Mouse (Mus musculus) left cerebral cortex, postnatal 25 days (tissue): ENCODE data around the gene Clip1. TPM values are rescaled to one million over a fixed set of nuclear protein-coding genes. Genes with fewer than 3 reads are reported as not detected.
"Not testable (repeated sequence)": the region's sequence is repeated elsewhere in the genome, so short reads cannot be mapped to it uniquely, and the experiment has no call there.

Source experiments
- DNase-seq, 2 experiments: peaks; one replicate each; pipeline ENCODE4 v3.0.0; 2022; ENCODE audit warnings: low spot score in 2 of 2, mixed read lengths in 1 of 2
- intact Hi-C: fragments of 180-260 bp; cut with DNase I; formaldehyde crosslinking; loops from one replicate; pipeline ENCODE4 v1.15.1; 2025
- total RNA-seq, 2 experiments: library from RNA; stranded (reverse); gene quantifications; 2 replicates each; pipeline ENCODE4 v1.2.3; 2021

Gene Clip1
- 100 to 1,000 TPM; 126 to 133 TPM for total RNA-seq

DNA sequence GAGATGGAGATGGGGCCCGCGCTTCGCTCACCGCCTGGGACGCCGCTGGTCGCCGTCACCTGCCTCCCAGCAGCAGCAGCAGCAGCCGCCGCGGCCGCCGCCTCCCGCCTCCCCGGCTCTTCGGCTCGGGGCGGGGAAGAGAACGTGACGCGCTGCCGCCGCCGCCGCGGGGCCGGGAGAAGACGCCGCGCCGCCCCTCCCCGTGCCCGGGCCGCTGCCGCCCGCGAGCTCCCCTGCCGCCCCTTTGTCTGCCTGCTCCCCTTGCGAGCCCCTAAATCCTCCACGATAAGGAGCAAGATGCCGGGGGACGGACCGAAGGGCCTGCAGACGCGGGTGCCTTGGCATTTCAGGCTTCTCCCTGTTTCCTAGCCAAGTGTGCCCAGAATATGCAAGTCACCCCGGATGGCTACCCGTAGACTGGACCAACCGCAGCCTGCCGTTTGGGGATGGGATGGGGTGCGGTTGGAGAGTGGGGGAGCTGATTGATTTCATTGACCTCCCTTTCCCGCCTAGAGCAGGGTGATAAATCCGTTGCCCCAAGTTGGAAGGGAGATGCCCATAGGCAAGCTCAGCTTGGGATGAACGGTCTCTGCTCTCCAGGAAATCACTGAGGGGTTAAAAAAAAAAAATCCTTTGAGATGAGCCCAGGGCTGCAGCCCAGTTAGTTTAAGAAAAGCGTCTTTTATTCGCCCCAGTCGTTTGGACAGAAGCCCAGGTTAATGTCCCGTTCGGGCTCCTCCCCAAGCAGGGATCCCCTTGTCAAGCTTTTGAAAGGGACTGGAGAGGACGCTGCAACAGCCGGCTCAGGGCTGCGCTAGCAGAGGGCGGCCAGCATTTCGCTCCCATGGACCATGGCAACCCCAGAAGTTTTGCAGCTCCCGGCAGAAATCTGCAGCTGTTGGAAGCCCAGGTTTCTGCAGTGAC lies at the start of gene Clip1:
TSS of gene Clip1 (minus strand) at position 398 of the 924 bp plus-strand sequence.
- intact Hi-C loops = loop anchor here (5.0 kb wide), 1 partner anchor 57 kb away; no protein-coding TSS in a partner anchor
- DNase-seq = peak; percentile 75 to 84

DNA sequence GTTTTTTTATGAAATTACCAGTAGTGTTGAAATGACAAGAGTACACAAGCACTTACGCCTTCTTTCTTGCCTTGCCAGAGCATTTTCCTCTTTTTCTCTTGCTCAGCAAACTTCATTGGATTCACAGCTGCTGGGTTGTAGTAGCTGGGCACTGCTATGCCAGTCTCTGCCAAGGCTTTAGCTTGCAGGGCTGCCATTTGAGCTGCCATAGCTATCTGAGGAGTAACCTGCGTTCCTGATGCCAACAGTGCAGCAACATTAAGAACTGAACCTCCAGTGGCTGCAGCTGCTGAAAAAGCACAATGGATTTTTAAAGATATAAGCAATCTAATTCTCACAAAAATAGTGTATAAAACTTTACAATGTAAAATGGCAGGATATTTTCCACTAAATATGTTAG lies 46.6 kb upstream of the Clip1 start:
- intact Hi-C loops = loop anchor here (10.0 kb wide), 1 partner anchor 664 kb away; no protein-coding TSS in a partner anchor
- no peak for DNase-seq

- DNase-seq, intact Hi-C loops: not testable (repeated sequence)
These were observed 39.4 kb upstream of the Clip1 start for GRCm38 (mm10) chr5:123723816-123724215.

DNA sequence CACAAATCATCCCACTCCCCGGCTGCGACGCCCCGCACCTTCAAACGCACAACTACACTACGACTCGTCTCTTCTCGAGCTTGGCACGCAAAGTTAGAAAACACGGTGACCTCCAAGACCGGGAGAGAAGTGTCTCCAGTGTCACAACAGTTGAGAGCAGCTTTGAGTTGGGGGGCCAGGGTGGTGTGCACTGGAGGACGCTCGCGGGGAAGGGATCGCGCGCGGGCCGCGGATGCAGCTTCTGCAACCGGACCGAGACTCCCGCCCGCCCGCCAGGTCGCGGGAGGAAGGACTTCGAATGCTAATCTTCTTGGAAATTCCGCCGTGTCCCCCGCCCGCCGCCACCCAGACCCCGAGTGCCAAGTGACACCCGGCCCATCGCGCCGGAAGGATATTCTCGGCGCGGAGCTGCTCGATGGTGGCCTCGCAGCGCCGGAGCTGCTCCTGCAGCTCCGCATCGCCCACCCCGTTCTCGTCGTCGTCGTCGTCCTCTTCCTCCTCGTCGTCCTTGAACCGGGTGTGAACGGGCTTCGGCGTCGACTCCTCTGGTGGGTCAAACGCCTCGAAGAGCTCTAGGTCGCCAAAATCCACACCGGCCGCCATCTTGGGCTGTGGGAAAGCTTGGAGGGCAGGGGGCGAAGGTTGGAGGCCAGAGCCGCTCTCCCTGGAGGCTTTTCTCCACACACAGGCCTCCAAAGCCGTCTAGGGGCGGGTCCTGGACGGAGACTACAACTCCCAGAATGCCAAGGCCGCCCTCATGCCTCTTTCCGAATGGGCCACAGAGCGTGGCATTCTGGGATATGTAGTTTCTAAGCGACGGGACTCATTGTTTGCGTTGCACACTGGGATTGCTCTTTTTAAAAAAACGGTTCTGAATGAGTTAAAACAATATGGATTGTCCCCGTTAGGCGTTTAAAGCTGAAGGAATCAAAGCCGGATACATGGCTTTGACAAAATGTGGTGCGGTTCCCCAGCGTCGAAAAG lies 36.2 kb upstream of the Clip1 start, which contains the start of gene Zcchc8:
TSS of gene Zcchc8 (minus strand) at position 773 of the 984 bp plus-strand sequence.
- intact Hi-C loops = no loop called here
- peak; percentile 98 to 99 for DNase-seq

DNA sequence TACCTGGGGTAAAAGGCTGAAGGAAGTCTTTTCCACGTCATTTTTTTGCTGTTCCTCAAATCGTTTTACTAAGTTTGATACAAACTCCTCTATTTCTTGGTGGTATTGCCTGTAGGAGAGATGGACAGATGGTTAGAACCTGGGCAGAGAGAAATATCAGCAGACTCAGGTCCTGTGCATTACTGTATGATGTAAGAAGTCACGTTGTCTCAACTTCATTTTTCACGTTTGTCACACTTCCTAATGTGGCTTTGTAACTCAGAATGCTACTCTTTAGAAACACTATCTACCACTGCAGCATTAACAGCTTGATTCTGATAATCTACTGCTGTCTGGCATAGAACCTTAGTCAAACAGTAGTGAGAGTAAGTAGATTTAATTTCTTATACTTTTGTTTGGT lies 30.2 kb upstream of the Clip1 start:
- DNase-seq = no peak
- intact Hi-C loops = no loop called here

DNA sequence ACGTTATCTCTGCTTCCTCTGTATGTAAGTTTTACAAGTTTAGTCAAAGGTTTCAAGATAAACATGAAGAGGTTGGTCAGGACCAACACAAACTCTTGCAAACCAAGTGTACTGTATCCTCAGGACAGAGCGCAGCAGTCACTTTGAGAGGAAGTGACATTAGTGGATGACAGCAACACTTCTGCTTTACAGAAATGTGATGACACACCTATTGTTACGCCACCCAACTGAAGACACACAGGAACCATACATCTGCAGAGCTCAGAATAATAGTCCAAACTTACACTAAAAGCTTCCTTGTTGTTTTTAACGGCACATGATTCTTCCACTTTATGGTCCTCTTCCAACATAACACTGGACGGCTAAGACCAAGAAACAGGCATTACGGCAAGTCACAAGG lies 29.4 kb upstream of the Clip1 start:
- intact Hi-C loops = no loop called here

GRCm38 (mm10) chr5:123709571-123709970 lies 25.2 kb upstream of the Clip1 start:
- DNase-seq = no peak
- intact Hi-C loops = no loop called here

More for the DNA sequence above, 29.4 kb upstream of the Clip1 start:
- no peak for DNase-seq

- DNase-seq = peak in 1 of 2 experiments; percentile 17
- intact Hi-C loops = no loop called here
These were observed 24.2 kb upstream of the Clip1 start for GRCm38 (mm10) chr5:123708598-123708997.

- intact Hi-C loops = loop anchor here (5.0 kb wide), 1 partner anchor 37 kb away; no protein-coding TSS in a partner anchor
- DNase-seq = peak; percentile 31 to 34
These were observed 16.2 kb upstream of the Clip1 start for GRCm38 (mm10) chr5:123700625-123701024.

DNA sequence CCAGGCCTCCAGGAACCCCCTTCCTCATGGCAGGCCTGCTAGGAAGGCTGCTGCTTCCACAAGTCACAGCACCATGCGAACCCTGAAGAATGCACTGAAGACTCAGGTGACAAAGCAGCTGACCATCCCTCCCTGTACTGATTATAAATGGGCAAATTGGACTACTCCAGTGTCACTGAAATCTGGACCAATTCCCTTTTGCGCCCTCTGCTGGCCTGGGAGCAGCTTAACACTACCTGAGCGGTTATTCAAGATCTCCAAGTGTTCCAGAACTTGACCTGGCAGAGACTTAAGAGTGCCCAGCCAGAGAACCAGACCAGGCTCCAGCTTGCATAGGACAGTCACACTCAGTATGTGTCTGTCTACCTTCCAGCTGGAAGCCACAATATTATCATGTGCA lies 14.8 kb upstream of the Clip1 start:
- intact Hi-C loops = loop anchor here (1.0 to 10.0 kb wide), 3 partner anchors 73 to 244 kb away; no protein-coding TSS in a partner anchor
- DNase-seq = peak; percentile 56 to 58

- intact Hi-C loops = loop anchor here (5.0 to 10.0 kb wide), 2 partner anchors 115 to 242 kb away; no protein-coding TSS in a partner anchor
- no peak for DNase-seq
These were observed 12.5 kb upstream of the Clip1 start for GRCm38 (mm10) chr5:123696961-123697360.

GRCm38 (mm10) chr5:123696244-123696643 lies 11.8 kb upstream of the Clip1 start:
- intact Hi-C loops = loop anchor here (5.0 to 10.0 kb wide), 2 partner anchors 114 to 241 kb away; no protein-coding TSS in a partner anchor
- DNase-seq = no peak

- intact Hi-C loops = loop anchor here (10.0 kb wide), 1 partner anchor 240 kb away; no protein-coding TSS in a partner anchor
- DNase-seq = no peak
These were observed 10.1 kb upstream of the Clip1 start for GRCm38 (mm10) chr5:123694468-123694867.

DNA sequence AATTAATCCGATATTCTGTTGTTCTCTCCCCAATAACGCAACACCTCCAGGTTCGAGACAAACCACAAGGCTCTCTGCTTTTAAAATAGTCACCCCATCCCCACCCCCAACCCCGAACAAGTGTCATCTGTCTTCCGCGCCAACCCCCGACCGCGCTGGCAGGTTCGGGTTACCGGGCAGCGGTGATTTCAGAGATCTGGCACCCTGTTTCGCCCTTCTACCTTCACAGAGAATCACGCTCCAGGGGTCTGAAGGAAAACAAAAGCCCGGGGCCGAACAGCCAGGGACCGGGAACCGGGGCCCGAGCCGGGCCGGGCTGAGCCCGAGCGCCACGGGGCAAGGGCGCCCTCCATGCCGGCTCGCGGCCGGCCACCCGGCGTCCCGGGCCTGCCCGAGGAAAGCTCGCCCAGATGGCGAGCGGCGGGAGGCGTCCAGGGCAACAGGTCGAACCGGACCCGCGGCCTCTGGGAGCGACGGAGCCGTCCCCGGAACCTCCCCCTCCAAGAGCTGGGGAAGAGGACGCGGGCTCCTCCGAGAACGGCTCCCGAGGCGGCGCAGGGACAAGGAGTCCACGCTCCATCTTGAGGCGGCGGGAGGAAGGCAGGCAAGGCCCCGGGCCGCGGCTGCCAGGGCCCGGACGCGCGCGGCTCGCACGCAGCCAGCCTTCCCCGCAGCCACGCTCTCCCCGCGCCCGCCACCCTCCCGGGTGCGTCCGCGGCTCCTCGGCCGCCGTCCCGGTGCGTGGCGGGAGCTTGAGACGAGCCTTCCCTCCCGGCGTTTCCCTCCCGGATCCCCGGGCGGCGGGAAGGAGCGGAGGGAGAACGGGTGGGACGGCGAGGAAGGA lies 819 bp downstream of the Clip1 start:
- intact Hi-C loops = loop anchor here (5.0 kb wide), 1 partner anchor 56 kb away; no protein-coding TSS in a partner anchor
- DNase-seq = peak; percentile 32 to 64

- peak in 1 of 2 experiments; percentile 61 for DNase-seq
- intact Hi-C loops = loop anchor here (5.0 kb wide), 1 partner anchor 56 kb away; no protein-coding TSS in a partner anchor
These were observed 1.4 kb downstream of the Clip1 start for GRCm38 (mm10) chr5:123683043-123683376.

DNA sequence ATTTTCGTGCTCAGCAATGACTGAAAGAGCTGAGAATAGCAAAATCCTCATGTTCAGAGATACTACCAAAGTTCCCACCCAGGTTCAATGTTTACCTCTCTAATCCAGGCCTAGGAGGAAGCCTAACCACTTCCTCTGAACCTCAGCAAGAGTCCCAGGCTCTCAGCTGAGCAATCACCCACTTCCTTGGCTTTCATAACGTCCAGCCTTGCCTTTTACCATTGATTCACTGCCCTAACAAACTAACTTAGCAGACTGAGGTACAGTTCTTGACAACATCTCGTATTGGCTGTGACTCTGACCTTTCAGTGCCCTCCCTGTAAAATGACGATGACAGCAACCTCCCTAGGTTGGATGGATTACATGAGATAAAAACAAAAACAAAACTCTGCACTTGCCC lies 2.0 kb downstream of the Clip1 start:
- no peak for DNase-seq
- intact Hi-C loops = loop anchor here (5.0 kb wide), 1 partner anchor 55 kb away; no protein-coding TSS in a partner anchor

GRCm38 (mm10) chr5:123679546-123680263 lies 4.7 kb downstream of the Clip1 start:
- intact Hi-C loops = loop anchor here (5.0 kb wide), 1 partner anchor 52 kb away; no protein-coding TSS in a partner anchor

DNA sequence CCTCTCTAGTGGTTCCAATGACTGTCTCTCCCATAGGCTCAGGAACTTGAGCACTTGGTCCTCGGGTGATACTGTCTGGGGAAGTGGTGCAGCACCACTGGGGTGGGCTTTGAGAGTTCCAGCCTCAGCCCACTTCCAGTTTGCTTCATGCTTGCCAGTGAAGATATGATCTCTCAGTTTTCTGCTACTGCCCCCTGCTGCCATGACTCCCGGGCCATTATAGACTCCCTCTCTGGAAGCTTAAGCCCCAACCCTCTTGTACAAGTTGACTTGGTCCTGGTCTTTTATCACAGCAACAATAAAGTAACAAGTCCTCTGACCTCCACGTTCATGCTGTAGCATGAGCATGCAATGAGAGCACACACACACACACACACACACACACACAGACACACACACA lies 5.3 kb downstream of the Clip1 start:
- no peak for DNase-seq
- intact Hi-C loops = no loop called here

More at GRCm38 (mm10) chr5:123679546-123680263, 4.7 kb downstream of the Clip1 start:
- no peak for DNase-seq
